Mouse (Mus musculus): ENCODE measurements around the gene Prkcd. TPM values are rescaled to one million over a fixed set of nuclear protein-coding genes. Genes with fewer than 3 reads are reported as not detected.
"Not testable (repeated sequence)": the region's sequence is repeated elsewhere in the genome, so short reads cannot be mapped to it uniquely, and the experiment has no call there.

Gene Prkcd
- total and polyA plus RNA-seq, 2 experiments from 2014 or later, result 19.6 to 26.8 TPM

DNA sequence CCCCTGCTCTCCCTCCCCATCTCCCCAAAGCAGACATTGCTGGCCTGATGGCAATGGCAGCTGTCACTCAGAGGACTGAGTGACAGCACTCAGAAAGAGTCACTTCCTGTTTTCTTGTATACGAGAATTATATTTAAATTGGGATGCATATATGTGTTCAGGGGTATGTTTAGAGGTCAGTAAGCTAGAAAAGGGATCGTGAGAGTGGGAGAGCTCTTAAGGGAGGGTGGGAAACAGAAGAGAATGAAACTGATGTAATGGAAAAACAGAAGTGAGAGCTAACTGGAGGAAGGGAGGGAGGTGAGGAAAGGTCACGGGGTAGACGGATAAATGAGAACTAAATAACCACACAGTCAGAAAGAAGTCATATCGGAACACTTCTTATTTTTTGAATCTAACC is 46.8 kb downstream of the Prkcd start:
- no peak for TF ChIP-seq CTCF (IDR thresholded peaks at IDR 0.05; ENCODE audit: low read depth)
- Histone ChIP-seq H3K27ac (no peak overlapping the region), H3K9me3 (ENCODE audit: low read length) (no peaks in the 10 kb centered on the region), H3K9ac (replicated peaks; ENCODE audit: low read length) (no peak overlapping the region), H3K36me3 (ENCODE audit: insufficient read depth, low read length) (0 out of 2 replicates have a peak, but pooled peaks cover 8% of the 10 kb centered on the region), H3K4me3 (ENCODE audit: low read length) (no peak overlapping the region), H3K4me2 (ENCODE audit: low read depth, low read length) (no peak overlapping the region), H3K27me3 (ENCODE audit: insufficient read depth, low read length) (no peaks in the 10 kb centered on the region), H3K4me1 (ENCODE audit: insufficient read depth, low read length) (no peaks in the 10 kb centered on the region)
- DNase-seq (ENCODE audit: low spot score), result no peak
- ATAC-seq, result no peak
- 81% methylated on average over 5 of the region's 5 CpGs for WGBS

DNA sequence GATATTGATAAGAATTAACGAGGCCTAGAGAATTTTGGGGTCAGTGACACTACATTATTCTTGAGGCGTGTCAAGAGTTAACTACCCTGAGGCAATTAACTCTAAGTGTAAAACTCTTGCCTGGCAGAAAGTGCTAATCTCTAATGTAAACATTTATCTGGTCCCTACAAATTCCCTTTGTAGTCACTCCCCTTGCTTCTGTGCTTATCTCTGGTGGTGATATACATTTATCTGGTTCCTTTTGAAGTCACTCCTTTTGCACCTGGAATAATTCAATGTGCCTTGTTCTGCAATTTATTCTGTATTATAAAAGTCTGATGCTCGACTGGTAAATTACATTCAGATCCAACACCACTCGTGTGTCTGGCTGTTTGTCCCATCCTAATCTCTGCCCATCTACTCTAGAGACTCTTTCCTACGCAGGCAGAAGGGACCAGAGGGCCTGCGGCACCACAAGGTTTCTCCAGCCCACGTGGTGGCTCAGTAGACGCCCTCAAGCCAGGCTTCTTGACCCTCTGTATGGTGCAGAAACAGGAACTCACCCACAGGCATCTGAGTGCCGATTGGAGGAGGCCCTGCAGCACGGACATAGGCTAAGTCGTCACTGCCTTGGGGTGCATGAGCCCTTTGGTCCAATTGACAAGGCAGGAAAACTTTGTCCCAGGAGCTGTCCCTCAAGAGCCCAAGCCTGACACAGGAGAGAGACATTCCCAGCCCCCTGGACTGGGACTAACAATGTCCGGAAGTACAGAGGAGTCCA is 48.5 kb downstream of the Prkcd start:
- H3K4me2 ChIP-seq (ENCODE audit: low read depth, low read length); DNase-seq (ENCODE audit: low spot score); H3K9me3 ChIP-seq (ENCODE audit: low read length); H3K4me3 ChIP-seq (ENCODE audit: low read length); H3K27ac ChIP-seq; H3K9ac ChIP-seq (replicated peaks; ENCODE audit: low read length); H3K27me3 ChIP-seq (ENCODE audit: insufficient read depth, low read length); H3K4me1 ChIP-seq (ENCODE audit: insufficient read depth, low read length); ATAC-seq: not testable (repeated sequence)
- H3K36me3 ChIP-seq (ENCODE audit: insufficient read depth, low read length), result peaks cover 24% of the 10 kb centered on the region; the same call in 1 of the 2 replicates
- WGBS, result 53% methylated on average over 10 of the region's 12 CpGs

DNA sequence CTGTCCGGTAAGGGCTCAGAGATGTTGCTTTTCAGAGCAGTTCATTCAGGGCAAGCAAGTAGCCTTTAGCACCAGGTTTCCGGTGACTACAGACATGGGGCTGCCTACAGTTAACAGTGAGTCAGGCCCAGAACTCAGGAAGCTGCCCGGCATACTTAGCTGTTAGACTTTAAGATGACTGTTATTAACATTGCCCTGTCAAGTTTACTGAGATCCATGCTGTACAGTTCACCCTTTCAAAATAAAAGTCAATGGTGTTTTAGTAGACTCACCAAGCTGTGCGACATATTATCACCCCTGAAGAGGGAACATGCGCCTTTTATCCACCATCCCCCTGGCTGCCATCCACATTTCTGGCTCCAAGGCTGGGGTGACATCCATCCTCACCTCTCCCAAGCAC is 49.8 kb downstream of the Prkcd start:
- H3K9ac ChIP-seq (replicated peaks; ENCODE audit: low read length), result no peak overlapping the region
- no peak overlapping the region for H3K4me3 ChIP-seq (ENCODE audit: low read length)
- H3K4me2 ChIP-seq (ENCODE audit: low read depth, low read length), result no peak overlapping the region
- ATAC-seq (no peak), DNase-seq (ENCODE audit: low spot score) (no peak)
- no peaks in the 10 kb centered on the region for H3K27me3 ChIP-seq (ENCODE audit: insufficient read depth, low read length)
- no peak overlapping the region for H3K27ac ChIP-seq
- no peaks in the 10 kb centered on the region for H3K9me3 ChIP-seq (ENCODE audit: low read length)
- no peaks in the 10 kb centered on the region for H3K4me1 ChIP-seq (ENCODE audit: insufficient read depth, low read length)
- H3K36me3 ChIP-seq (ENCODE audit: insufficient read depth, low read length), result peaks cover 35% of the 10 kb centered on the region
- TF ChIP-seq CTCF (IDR thresholded peaks at IDR 0.05; ENCODE audit: low read depth), result no peak
- 81% methylated on average over 5 of the region's 5 CpGs for WGBS

DNA sequence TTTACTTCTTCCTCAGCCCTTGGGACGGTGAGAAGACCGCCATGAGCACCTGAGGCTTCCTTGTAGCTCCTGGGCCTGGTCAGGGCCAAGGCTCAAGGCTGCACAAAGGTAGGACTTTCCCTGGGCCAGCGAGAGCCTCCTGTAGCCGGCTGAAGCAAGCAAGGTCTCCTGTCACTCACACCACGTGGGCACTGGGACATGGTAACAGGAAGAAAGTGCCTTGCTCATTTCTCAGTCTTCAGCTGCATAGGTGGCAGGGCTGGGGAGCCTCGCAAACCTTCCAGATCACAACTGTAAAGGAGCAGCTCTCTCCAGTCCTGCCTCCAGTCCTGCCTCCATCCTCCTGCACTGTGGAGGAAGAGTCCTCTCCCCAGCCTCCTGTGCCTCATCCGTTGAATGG is 50.2 kb downstream of the Prkcd start:
- ATAC-seq (no peak), DNase-seq (ENCODE audit: low spot score) (no peak)
- Histone ChIP-seq H3K4me2 (ENCODE audit: low read depth, low read length) (no peak overlapping the region), H3K27ac (no peak overlapping the region), H3K9ac (replicated peaks; ENCODE audit: low read length) (no peak overlapping the region), H3K4me1 (ENCODE audit: insufficient read depth, low read length) (no peaks in the 10 kb centered on the region), H3K27me3 (ENCODE audit: insufficient read depth, low read length) (no peaks in the 10 kb centered on the region), H3K36me3 (ENCODE audit: insufficient read depth, low read length) (peaks cover 40% of the 10 kb centered on the region), H3K4me3 (ENCODE audit: low read length) (no peak overlapping the region), H3K9me3 (ENCODE audit: low read length) (no peaks in the 10 kb centered on the region)
- WGBS, result 78% methylated on average over 7 of the region's 7 CpGs
- TF ChIP-seq CTCF (IDR thresholded peaks at IDR 0.05; ENCODE audit: low read depth), result no peak

DNA sequence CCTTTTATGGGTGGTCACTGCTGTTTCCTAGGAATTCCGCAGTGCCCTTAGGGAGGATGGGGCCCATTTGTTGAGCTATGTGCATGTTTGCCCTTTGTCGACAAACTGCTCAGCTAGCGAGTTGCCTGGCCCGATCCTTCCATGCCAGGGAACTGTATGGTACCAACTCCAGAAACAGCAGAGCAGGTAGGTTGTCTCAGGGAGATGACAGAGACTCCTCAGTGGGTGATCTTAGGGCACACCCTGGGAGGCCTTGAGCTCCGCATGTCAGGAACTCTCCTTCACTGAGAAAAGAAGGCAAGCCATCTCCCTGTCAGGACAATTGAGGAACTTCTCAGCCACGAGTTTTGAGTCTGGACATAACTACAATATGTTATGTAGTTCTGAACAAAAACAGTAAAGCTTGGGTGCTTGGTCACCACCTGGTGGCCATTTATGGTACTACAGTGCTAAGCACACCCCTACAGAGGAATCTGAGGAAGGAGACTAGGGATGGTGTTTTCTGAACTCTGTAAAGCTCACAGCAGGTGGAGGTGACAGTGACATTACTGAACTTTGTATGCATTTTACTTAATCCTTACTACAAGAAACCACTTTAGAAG is 51.9 kb downstream of the Prkcd start:
- DNase-seq (ENCODE audit: low spot score) (peak; percentile 86), ATAC-seq (peak; percentile 77)
- peak; percentile 99 for TF ChIP-seq CTCF (IDR thresholded peaks at IDR 0.05; ENCODE audit: low read depth)
- Histone ChIP-seq H3K4me1 (ENCODE audit: insufficient read depth, low read length) (no peaks in the 10 kb centered on the region), H3K9ac (replicated peaks; ENCODE audit: low read length) (no peak overlapping the region), H3K4me3 (ENCODE audit: low read length) (no peak overlapping the region), H3K27me3 (ENCODE audit: insufficient read depth, low read length) (no peaks in the 10 kb centered on the region), H3K36me3 (ENCODE audit: insufficient read depth, low read length) (peaks cover 55% of the 10 kb centered on the region), H3K27ac (no peak overlapping the region), H3K4me2 (ENCODE audit: low read depth, low read length) (no peak overlapping the region), H3K9me3 (ENCODE audit: low read length) (no peaks in the 10 kb centered on the region)
- 62% methylated on average over 6 of the region's 6 CpGs for WGBS

DNA sequence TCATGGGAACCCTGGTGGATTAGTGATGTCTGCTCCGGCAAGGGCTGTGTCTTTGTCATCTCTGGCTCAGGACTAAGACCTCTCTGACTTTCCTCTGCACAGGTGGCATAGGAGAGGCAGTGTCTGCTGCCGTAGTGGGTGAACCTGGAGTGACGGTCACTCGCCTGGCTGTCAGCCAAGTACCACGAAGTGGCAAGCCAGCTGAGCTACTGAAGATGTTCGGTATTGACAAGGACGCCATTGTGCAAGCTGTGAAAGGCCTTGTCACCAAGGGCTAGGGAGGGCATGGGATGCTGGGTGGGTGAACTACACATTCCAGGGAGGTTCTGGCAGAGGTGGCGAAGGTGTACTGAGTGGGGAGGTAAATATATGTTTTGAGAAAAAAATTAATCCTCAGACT is 52.8 kb downstream of the Prkcd start:
- H3K4me1 ChIP-seq (ENCODE audit: insufficient read depth, low read length), result no peaks in the 10 kb centered on the region
- H3K9ac ChIP-seq (replicated peaks; ENCODE audit: low read length), result no peak overlapping the region
- no peaks in the 10 kb centered on the region for H3K9me3 ChIP-seq (ENCODE audit: low read length)
- H3K4me2 ChIP-seq (ENCODE audit: low read depth, low read length), result no peak overlapping the region
- no peaks in the 10 kb centered on the region for H3K27me3 ChIP-seq (ENCODE audit: insufficient read depth, low read length)
- no peak for TF ChIP-seq CTCF (IDR thresholded peaks at IDR 0.05; ENCODE audit: low read depth)
- H3K4me3 ChIP-seq (ENCODE audit: low read length), result no peak overlapping the region
- 46% methylated on average over 8 of the region's 8 CpGs for WGBS
- H3K36me3 ChIP-seq (ENCODE audit: insufficient read depth, low read length), result peaks cover 63% of the 10 kb centered on the region
- no peak overlapping the region for H3K27ac ChIP-seq
- DNase-seq (ENCODE audit: low spot score) (no peak), ATAC-seq (no peak; the same call in 1 of the 2 replicates)

DNA sequence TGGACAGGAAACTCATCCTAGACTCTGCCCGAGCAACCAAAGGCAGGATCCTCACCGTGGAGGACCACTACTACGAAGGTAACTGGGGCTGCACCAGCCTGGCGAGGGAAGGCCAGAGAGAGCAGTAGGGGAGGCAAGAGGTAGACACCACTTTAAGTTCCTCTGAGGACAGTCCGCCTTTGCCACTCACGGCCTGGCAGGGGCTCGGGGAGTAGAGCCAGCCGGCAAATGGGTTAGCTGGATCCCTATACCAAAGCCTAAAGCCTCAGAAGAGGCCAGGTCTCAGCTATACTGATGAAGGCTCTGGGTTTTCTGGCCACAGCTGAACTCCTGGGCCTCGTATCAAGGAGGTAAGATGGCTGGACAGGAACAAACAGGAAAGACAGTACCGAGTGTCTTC is 53.8 kb downstream of the Prkcd start:
- no peak overlapping the region for H3K27ac ChIP-seq
- TF ChIP-seq CTCF (IDR thresholded peaks at IDR 0.05; ENCODE audit: low read depth), result no peak
- DNase-seq (ENCODE audit: low spot score) (no peak), ATAC-seq (no peak)
- no peaks in the 10 kb centered on the region for H3K4me1 ChIP-seq (ENCODE audit: insufficient read depth, low read length)
- 92% methylated on average over 10 of the region's 10 CpGs for WGBS
- no peak overlapping the region for H3K4me2 ChIP-seq (ENCODE audit: low read depth, low read length)
- H3K36me3 ChIP-seq (ENCODE audit: insufficient read depth, low read length), result peaks cover 73% of the 10 kb centered on the region
- no peaks in the 10 kb centered on the region for H3K9me3 ChIP-seq (ENCODE audit: low read length)
- H3K27me3 ChIP-seq (ENCODE audit: insufficient read depth, low read length), result no peaks in the 10 kb centered on the region
- H3K4me3 ChIP-seq (ENCODE audit: low read length), result no peak overlapping the region
- H3K9ac ChIP-seq (replicated peaks; ENCODE audit: low read length), result no peak overlapping the region
